Mouse (Mus musculus) neutrophil, adult 5-6 weeks (primary cell): ENCODE results near the gene Rusc2. TPM values are rescaled to one million over a fixed set of nuclear protein-coding genes. Genes with fewer than 3 reads are reported as not detected.

ENCODE experiments used
- ATAC-seq: fragments of 151-379, 151-347 bp; 2 replicates; pipeline ENCODE4 v1.8.0; 2017; ENCODE audit warnings: mild to moderate bottlenecking, moderate TSS enrichment; ENCODE audit not compliant: insufficient number of reproducible peaks, poor library complexity, low FRiP score, severe bottlenecking; ENCODE audit errors: extremely low read depth
- total RNA-seq: library from RNA; stranded (forward); fragments of 200-1000 nt; gene quantifications from 2 replicates; pipeline ENCODE4 v1.2.3, GENCODE M21; 2017

The Rusc2 gene
- total RNA-seq, 1 experiment from 2014 or later: 0.35 TPM

DNA sequence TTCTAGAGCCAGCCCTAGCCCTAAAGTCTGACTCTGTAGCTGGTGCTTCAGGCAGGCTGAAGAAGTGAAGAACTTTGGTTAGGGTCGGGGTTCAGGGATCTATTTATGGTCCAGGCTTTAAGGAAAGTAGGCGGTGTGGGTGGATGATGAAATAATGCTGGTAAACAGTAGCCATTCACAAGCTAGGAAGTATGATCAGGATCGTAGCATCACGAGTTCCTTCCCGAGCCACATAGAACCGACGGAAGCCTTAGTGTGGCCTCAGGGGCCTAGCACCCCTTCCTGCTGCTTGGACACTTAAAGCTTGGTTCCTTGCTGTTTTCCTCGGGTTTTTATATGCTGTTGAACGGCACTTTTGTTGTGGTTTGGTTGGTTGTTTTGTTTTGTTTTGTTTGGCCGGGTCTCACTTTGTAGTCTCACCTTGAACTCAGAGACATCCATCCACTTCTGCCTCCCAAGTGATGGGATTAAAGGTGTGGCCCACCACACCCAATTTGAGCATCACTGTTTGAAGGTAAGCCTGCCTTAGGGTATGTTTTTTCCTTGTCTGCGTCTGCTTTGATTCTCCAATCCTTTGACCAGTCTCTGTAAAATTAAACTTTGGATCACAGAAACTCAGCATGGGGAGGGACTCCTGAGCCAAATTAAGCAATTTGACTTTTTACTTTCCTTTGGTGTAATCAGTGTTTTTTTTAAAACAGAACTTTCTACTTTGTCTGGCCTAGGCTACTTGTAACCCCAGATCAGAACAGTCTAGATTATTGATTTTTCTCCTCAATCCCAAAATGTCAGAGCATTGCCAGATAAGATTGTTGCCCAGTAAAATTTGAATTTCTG lies 1.7 kb downstream of the Rusc2 start:
- no peak for ATAC-seq

DNA sequence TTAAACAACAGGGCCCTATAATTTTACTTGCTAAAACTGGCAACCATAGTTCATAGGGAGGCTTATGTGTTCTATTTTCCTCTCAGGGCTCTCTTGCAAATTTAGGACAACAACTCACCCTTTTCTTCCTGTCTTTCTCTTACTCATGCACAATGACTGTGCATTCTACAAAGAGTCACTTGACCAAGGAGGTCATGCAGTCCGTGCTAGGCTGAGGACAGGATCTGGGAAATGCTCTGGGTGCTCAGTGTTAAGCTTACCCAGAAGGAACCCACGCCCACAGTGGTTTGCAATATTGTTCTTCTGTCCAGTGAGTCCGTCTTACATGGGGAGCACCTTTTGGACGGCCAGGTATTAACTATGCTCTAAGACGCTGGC lies 2.3 kb downstream of the Rusc2 start:
- no peak for ATAC-seq

DNA sequence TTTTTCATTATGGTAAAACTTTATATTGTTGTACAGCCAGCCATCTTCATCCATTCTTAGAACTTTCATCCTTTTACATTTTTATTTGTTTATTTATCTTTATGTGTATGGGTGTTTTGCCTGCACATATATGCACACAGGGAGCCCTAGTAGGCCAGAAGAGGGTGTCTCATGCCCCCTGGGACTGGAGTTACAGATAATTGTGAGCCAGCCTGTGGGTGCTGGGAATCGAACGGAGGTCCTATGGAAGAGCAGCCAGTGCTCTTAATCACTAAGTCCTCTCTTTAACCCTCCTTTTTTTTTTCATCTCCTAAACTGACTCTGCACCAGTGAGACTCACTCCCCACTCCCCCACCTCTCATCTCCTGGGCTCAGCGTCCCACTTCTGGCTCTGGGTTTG lies 2.8 kb downstream of the Rusc2 start:
- no peak for ATAC-seq

DNA sequence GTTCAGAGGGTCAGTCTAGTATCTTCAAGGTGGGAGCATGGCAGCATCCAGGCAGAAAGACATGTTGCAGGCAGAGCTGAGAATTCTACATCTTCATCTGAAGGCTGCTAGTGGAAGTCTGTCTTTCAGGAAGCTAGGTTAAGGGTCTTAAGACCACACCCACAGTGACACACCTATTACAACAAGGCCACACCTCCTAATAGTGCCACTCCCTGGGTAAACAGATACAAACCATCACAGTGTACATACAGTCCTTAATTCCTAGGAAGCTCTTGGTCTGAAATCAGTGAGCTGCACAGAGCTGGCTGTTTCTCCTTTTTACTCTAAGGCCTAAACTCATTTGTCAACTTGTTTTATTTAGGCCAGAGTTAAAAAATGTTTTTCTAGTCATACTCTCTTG lies 5.2 kb downstream of the Rusc2 start:
- ATAC-seq: no peak

DNA sequence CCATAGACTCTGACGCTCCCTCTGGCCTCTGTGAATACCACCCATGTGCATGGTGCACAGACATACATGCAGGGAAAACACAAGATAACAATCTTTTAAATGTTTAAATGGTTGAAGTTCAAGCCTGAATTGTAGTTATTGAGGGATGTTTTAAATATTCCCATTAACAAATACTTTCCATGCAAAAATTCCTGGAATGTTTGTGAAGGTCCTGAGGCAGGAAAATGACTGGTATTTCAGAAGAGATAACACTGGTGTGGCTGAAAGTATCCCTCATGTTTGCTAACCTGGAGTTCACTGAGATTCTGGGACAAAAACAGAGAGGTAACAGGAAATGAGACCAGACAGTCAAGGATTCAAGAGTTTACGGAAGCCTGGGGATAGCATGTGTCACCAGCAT lies 7.6 kb downstream of the Rusc2 start:
- no peak for ATAC-seq

DNA sequence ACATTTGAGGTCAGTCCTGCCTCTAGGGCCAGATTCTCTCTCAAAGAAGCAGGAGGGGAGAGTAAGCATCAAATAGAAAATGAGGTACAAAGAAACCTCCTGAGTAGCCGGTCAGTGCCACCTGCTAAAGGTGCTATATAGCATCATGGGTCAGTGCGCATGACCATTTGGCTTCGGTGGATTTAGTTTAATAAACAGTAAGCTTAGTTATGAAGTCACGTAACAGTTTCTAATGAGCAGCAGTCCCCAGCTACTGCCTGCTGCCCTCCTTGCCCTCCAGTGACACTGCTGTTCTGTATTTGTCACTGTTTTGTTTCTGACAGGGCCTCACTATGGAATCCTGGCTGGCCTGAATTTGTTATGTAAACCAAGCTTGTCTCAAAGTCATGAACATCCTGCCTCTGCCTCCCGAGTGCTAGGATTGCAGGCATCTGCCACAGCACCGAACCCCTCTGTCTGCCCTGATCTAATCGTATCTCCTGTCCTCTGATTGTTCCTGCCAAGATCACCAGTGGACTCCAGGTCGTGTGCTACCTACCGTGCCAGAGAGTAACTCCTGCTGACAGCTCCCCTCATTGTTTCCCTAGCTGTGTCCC lies 8.2 kb downstream of the Rusc2 start:
- no peak for ATAC-seq

DNA sequence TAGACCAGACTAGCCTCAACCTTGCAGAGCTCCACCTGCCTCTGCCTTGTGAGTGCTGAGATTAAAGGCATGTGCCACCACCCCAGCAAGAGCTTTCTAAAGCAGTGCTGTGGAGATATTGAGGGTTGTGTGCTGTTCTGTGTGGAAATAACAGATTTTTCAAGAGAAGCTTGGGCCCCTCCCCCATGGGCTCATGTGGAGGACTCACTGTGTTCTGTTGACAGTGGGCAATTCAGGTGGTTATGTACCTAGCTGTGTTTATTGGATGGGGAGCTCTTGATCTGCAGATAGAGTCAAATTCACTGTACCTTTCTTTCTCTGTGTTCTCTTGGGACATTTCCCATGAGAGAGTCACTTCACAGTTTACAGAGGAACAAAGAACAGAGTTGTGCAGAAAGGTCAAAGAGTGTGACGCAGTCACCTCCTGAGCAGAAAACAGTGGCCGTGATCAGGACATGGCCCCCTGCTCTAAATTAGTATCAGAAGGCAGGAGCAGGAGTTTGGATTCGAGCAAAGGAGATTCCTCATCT lies 9.8 kb downstream of the Rusc2 start:
- ATAC-seq: no peak

DNA sequence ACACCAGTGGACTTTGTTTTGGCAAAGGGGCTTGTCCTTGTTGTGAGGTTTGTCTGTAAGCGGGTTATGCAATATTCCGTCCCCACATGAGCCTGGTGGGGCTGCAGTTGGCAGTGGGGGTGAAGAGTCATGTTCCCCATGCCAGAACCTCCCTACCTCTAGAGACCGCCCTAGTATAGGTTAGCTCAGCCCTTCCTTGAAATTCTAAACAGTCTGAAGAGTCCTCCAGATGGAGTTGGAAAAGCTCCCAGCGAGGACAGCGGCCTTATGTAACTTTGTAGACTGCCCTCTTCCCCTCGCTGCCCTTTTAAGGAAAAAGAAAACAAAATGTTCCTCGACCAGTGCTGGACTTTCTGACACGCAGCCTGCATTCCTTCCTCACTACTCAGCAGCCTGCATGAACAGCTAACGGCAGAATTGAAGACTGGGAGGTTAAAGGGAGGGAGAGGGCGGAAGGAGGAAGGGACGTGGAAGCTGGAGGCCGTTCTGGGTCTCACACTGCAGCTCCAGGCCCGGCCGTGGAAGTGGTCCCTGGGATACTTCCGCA lies 12.6 kb downstream of the Rusc2 start:
- no peak for ATAC-seq

DNA sequence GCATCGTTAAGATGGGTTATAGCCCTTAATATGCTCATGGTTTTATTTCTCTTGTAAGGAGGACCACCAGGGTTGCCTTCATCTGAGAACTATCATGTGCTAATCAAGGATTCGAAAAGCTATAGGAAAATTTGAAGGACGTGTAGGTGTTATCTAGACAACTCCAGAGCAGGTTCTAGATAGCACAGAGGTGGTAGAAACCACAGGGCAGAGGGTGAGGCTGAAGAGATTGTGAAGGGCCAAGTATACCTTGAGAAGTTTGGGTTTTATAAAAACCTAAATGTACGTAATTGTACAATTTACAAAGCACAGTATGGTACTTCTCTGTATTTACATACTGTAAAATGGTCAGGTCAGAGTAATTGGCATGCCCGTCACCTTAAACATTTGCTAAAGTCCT lies 13.4 kb downstream of the Rusc2 start:
- ATAC-seq: no peak

DNA sequence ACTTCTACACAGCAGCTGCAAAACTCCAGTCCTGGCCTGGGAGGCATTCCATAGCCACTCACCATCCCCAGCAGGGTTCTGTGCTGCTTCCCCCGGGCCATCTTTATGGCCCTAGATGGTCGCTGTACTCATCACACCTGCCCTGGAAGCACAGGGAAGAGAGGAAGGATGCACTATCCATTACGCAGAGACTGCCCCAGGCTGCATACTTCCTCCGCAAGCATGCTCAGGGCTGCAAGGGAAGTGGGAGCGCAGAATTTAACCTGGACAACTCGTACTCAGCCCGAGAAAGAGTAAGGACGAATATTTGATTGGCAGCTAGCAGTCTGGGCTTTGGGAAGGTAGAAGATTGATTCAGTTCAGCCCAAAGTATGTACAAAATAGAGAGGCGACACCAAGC lies 14.1 kb downstream of the Rusc2 start:
- no peak for ATAC-seq

DNA sequence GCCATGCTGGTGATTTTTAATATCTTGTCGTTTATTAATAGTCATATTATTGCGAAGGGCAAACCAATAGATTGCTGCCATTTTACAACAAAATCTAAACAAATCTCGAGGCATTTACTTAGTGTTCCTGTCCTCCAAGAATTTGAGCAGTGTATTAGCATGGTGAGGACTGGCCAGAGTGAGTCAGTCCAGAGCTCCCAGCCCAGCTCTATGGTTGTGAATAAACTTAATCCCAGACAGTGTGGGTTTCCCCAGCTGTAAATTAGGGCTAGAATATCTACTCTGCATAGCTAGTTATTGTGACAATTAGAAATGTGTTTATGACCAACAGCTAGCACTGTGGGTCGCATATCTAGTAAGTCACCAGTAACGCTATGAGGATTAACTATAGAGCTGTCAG lies 14.6 kb downstream of the Rusc2 start:
- no peak for ATAC-seq

DNA sequence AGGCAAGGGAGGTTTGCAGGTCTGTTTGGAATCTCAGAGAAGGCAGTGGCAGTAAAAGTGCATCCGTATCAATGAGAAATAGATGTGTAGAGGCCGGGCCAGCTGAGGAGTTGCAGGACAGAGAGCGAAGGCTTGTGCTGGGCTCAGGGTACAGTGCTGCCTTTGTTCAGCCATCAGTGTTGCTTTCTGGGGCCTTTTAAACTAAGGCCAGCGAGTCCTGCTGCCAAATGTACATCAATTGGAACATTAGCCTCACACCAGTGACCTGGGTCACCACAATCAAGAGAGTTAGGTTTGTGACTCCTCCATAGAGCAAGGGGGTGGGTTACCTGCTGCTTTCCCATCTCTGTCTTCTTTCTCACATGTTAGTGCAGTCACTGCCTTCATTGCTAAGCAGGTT lies 16.2 kb downstream of the Rusc2 start:
- no peak for ATAC-seq

DNA sequence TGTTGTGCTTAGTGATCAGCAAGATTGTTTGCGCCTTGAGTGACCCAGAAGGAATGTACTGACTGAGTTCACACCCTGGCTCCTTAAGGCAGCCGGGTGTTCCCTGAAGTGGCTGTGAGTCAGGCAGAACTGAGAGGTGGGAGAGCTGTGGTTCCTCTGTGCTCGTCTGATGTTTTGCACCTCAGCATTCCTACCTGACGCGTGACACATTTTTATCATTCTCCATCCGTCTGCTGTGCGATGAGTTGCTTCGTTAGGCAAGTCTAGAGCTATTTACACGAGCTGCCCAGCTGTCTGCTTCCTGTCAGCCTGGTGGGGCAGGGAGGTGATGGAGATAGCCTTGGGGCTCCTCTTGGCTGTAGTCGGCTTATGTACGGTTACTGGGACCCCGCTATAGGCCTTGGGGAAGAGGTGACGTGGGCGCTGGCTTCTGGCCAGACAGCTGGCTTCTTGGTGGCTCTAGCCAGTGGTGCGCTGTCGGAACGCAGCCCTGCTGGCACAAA lies 17.1 kb downstream of the Rusc2 start:
- ATAC-seq: no peak

DNA sequence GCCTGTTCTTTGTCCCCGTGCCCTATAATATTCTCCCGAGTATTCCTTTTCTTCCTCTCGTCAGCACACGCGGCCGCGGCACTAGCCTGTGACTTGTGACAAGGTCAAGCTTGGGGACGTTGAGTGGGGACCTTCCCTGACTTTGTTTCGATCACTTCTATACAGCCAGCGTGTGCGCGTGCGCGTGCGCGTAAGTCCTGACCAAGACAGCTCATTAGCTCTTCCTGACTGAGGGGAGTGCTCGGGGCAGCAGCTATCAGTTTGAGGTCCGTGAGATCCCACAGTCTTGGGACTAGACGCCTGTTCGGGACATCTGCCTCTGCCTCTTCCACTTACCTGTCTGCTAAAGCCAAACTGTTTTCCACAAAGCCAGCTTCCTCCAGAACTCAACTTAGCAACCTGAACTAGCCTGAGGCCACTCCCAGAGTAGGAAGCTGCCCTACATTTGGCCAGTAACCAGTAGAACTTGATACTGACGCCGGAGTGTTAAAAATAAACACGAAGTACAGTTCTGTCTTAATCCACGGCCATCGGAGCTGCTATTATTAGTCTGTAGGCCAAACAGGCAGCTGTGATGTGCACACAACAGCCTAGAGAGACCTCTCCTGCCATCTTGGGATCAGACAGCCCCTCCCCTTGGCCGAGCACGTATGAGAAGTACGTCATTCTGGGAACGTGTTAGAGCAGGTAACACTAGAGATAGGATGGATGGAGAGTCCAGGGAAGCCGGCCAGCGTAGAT lies 17.8 kb downstream of the Rusc2 start:
- no peak for ATAC-seq

DNA sequence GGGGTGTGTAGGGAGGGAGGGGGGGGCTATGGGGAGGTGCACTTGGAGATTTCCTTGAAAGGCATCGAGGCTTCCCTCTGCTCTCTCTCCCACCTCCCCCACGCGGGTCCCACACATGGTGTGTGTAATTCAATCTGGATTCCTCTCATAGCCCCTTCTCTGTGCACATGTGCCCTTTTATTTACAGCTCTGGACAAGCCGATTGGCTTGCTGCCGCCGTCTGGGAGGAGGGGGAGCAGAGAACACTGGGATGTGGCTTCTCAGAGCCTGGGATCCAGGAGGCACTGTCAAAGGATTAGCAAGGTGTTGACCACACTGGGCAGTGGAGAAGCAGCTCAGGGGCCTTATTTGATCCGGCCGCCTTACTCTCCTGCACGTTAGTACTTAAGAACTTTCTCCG lies 19.2 kb downstream of the Rusc2 start:
- no peak for ATAC-seq

DNA sequence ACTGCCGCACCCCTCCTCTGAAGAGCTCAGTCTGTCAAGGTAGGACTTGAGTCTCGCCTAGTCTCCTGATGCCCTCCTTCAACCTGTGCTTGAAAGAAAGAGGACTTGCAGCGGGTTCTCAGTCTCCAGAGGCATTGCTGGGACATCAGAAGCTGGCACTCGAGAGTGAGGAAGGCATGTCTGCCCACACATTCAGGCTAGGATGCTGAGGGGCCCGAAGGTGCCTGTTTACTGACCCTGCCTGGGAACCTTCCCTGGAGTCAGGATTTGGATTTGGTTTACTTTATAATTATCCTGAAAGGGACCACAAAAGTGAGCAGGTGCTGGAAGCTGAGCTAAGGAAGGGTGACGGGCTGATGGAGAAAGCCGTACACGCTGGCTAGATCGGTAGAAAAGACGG lies 19.7 kb downstream of the Rusc2 start:
- ATAC-seq: no peak

DNA sequence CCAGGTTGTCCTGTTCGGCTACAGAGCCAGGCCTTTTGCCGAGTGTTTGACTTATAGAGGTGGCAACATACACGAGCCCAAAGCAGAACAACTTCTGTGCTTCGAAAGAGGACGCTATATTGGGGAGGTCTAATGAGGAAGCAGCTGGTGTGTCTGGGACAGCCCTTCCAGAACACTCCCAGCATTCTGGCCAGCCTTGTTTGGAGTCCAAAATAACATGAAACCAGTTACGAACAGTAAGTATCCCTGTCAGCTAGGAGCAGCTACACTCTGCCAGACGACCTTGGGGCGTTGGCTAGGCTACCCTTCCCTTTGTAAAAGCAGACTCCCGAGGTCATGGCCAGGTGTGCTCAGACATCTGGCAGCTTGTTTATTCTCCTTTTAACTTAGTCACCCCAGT lies 20.4 kb downstream of the Rusc2 start:
- ATAC-seq: no peak

DNA sequence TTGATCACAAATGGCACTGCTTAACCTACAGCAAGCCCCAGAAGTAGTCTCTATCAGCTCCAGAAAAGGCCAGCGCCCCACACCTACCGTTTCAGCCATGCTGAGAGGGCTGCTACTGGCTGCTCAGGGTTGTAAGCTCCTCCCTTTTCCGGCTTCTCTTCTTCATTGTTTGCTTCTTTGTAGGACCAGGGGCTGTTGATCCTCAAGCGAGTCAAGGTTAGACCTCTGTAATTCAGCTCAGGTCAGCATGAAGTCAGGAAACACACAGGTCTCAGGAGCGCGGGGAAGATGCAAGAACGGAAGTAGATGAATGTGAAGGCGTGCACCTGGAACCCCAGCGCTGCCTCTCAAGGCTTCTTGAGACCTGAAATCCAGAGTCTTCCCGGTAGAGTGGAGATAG lies 22.9 kb downstream of the Rusc2 start:
- no peak for ATAC-seq

DNA sequence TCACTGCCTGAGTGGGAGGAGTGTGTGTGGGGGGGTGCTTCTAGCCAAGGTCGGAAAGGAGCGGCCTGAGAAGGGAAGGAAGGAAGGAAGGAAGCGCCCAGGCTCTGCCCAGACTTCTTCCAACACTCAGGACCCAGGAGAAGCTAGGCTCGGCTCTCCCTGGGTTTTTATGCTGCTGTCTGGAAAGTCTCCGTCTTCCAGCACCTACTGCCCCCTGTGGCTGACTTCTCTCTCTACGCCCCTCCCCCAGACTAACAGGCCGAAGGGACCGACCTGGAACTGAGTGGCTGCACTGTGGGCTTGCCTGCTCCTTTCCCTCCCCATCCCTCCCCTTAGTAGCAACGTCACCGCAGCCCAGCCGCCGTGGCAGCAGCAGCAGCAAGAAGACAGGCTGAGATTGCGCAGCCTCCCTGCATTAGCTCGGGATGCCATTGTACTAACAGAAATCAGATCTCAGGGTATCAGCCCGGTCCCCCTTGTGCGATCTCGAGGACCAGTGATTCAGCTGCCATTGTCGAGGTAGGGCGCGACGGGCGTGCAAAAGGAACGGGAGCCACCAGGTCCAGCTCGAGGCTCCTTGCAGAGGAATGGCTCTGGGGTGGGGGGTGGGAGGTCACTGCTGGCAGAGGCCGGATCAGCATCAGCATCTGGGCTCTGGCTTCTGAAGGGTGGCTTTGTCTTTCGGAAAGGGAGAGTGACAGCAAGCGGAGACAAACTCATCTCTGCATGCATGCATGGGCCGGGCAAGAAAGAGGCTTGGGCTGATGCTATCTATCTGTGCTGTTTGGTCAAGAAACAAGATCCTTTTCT lies 24.6 kb downstream of the Rusc2 start:
- ATAC-seq: no peak
